ENCODE assay signal across 11 mouse cellular contexts in genomic region chr4:119116336-119116735, GRCm38 (mm10). TPM values are rescaled to one million over a fixed set of nuclear protein-coding genes. Genes with fewer than 3 reads are reported as not detected.
A peak's percentile ranks its signal among the peaks of the same experiment; 100 is the strongest.
DNase-seq lines count a peak whose midpoint lies in the region; ATAC-seq lines count a peak whose summit lies in the region.
"Had no signal": no experiment of that assay in that cellular context is flagged by ENCODE, and none has a peak within 500 bp of the region (broad histone marks: within the 10 kb centered on the region; RNA-seq: fewer than 3 reads in every experiment).

No protein-coding gene starts in this region.

- no peak overlapping the region for H3K4me2 ChIP-seq in kidney, embryonic 14.5 days (replicated peaks; ENCODE audit: low read depth, low read length)

- peaks cover 29% of the 10 kb centered on the region for H3K36me3 ChIP-seq in kidney, embryonic 14.5 days (ENCODE audit: control insufficient read depth, insufficient read depth, low read length)
- H3K36me3 ChIP-seq in hindbrain, embryonic 10.5 days: peaks cover 95% of the 10 kb centered on the region

- no peaks in the 10 kb centered on the region for H3K9me3 ChIP-seq in kidney, embryonic 14.5 days (ENCODE audit: control insufficient read depth, low read length)
- no peaks in the 10 kb centered on the region for H3K9me3 ChIP-seq in hindbrain, embryonic 10.5 days

- H3K4me3 ChIP-seq in kidney, embryonic 14.5 days (ENCODE audit: low read length): no peak overlapping the region
- no peak overlapping the region for H3K4me3 ChIP-seq in hindbrain, embryonic 10.5 days

- H3K27ac ChIP-seq in kidney, embryonic 14.5 days (ENCODE audit: low read depth, low read length): no peak overlapping the region
- H3K27ac ChIP-seq in hindbrain, embryonic 10.5 days: no peak overlapping the region

- 59% methylated on average over 1 of the region's 1 CpGs for WGBS in kidney, embryonic 14.5 days
- 58% methylated on average over 1 of the region's 1 CpGs for WGBS in hindbrain, embryonic 10.5 days

- 0 out of 2 replicates have a peak, but pooled peaks have one; percentile 10 for ATAC-seq in kidney, embryonic 14.5 days (ENCODE audit: low FRiP score, low TSS enrichment)
- ATAC-seq in activated CD4-positive, CD25-positive, alpha-beta regulatory T cell, adult 4 months: peak; percentile 93
- ATAC-seq in megakaryocyte-erythroid progenitor cell, adult 5-6 weeks (replicated peaks; ENCODE audit: low FRiP score, low TSS enrichment, poor library complexity, severe bottlenecking): peak; percentile 36; the same call in 1 of the 2 replicates

- H3K27me3 ChIP-seq in kidney, embryonic 14.5 days (ENCODE audit: control insufficient read depth, insufficient read depth, low read length): no peaks in the 10 kb centered on the region
- no peaks in the 10 kb centered on the region for H3K27me3 ChIP-seq in hindbrain, embryonic 10.5 days (ENCODE audit: insufficient read depth, poor library complexity, severe bottlenecking)

- no peak overlapping the region for H3K9ac ChIP-seq in kidney, embryonic 14.5 days (ENCODE audit: low read depth, low read length)

- H3K4me1 ChIP-seq in kidney, embryonic 14.5 days (ENCODE audit: control insufficient read depth, insufficient read depth, low read length): peaks cover 23% of the 10 kb centered on the region
- peaks cover 78% of the 10 kb centered on the region for H3K4me1 ChIP-seq in hindbrain, embryonic 10.5 days (replicated peaks)

- no peak for DNase-seq in kidney, postnatal 25 days
- DNase-seq in CD4-positive, CD25-positive, alpha-beta regulatory T cell, adult 2 months (ENCODE audit: low read depth, low spot score): peak; percentile 69
- DNase-seq in hindbrain, embryonic 10.5 days (ENCODE audit: low spot score): no peak
- DNase-seq in right cerebral cortex, postnatal 10 days (ENCODE audit: low spot score in 2 of 2): no peak
- no peak for DNase-seq in gastrocnemius, postnatal 25 days
- DNase-seq: adrenal gland, adult 2 months; embryo, embryonic 11 days; lung, postnatal 14 days had no signal

RNA-seq across cellular contexts. Expression of gene Slc2a1, which starts 7.8 kb away (rescaled TPM):
- 53.6 and 74.1 TPM in 2 replicates for polyA plus RNA-seq in kidney, embryonic 14.5 days (2014; fragmentation: Nextera tagmentation; extraction: Ambion mirVana)
- polyA plus RNA-seq in activated CD4-positive, CD25-positive, alpha-beta regulatory T cell, adult 4 months (2017; shearing (Covaris generic)): 10 to 100 TPM; 27.6 to 29.1 TPM
- 0.98 and 2.6 TPM in 2 replicates for total RNA-seq in megakaryocyte-erythroid progenitor cell, adult 5-6 weeks (2014; fragmentation: Nextera tagmentation)
- total RNA-seq in megakaryocyte-erythroid progenitor cell, adult 5-6 weeks (2017): 2.1 and 5.0 TPM in 2 replicates
- 153 and 228 TPM in 2 replicates for polyA plus RNA-seq in hindbrain, embryonic 10.5 days (2016; fragmentation: Nextera tagmentation; extraction: Ambion mirVana)
- total RNA-seq in gastrocnemius, postnatal 25 days (2021): 1 to 10 TPM; 4.0 to 5.5 TPM

RNA-seq across cellular contexts. Expression of gene Zfp691, which starts 57.7 kb away (rescaled TPM):
- polyA plus RNA-seq in kidney, embryonic 14.5 days (2014; fragmentation: Nextera tagmentation; extraction: Ambion mirVana): 10.2 and 11.0 TPM in 2 replicates
- polyA plus RNA-seq in activated CD4-positive, CD25-positive, alpha-beta regulatory T cell, adult 4 months (2017; shearing (Covaris generic)): 1 to 10 TPM; 4.6 to 5.9 TPM
- total RNA-seq in megakaryocyte-erythroid progenitor cell, adult 5-6 weeks (2014; fragmentation: Nextera tagmentation): 44.4 and 47.3 TPM in 2 replicates
- 6.5 and 8.1 TPM in 2 replicates for total RNA-seq in megakaryocyte-erythroid progenitor cell, adult 5-6 weeks (2017)
- polyA plus RNA-seq in hindbrain, embryonic 10.5 days (2016; fragmentation: Nextera tagmentation; extraction: Ambion mirVana): 10.0 and 11.0 TPM in 2 replicates
- 10 to 100 TPM; 16.3 to 17.5 TPM for total RNA-seq in gastrocnemius, postnatal 25 days (2021)

Comparison
In these comparisons a context has a peak if more than half of its experiments do, and no peak if none do; other contexts are left out.
1. ATAC-seq: peak in every context shown above with its lines; median percentile 93 in activated CD4-positive, CD25-positive, alpha-beta regulatory T cell, adult 4 months; 36 in megakaryocyte-erythroid progenitor cell, adult 5-6 weeks; 10 in kidney, embryonic 14.5 days.